Mouse (Mus musculus) embryonic facial prominence, embryonic 11.5 days (tissue): Measurements from ENCODE around the gene Plcxd3. TPM values are rescaled to one million over a fixed set of nuclear protein-coding genes. Genes with fewer than 3 reads are reported as not detected.

Experiments
- ATAC-seq: fragments of 200-750 bp; cut with Nextera tagmentation; replicated peaks from 2 replicates; pipeline ENCODE4 v1.8.0; 2017; ENCODE audit warnings: low read depth; ENCODE audit not compliant: insufficient number of reproducible peaks, low FRiP score, low TSS enrichment
- DNase-seq: peaks from one replicate; pipeline ENCODE4 v3.0.0-alpha.2; 2015; ENCODE audit warnings: low spot score
- H3K27ac ChIP-seq: fragments of 300-500 bp; sonication (generic); replicated peaks from 2 replicates; pipeline ENCODE4 v1.5.1; 2014; ENCODE audit warnings: mild to moderate bottlenecking, low read depth, low read length, control low read depth
- H3K27me3 ChIP-seq: fragments of 300-500 bp; sonication (generic); 2 replicates; pipeline ENCODE4 v1.6.1; 2014; ENCODE audit warnings: mild to moderate bottlenecking, low read length, moderate library complexity, mixed read lengths; ENCODE audit not compliant: control insufficient read depth, insufficient read depth
- H3K36me3 ChIP-seq: fragments of 300-500 bp; sonication (generic); replicated peaks from 2 replicates; pipeline ENCODE4 v1.6.1; 2014; ENCODE audit warnings: low read depth, mild to moderate bottlenecking, low read length, moderate library complexity, mixed read lengths; ENCODE audit not compliant: control insufficient read depth, insufficient read depth
- H3K4me1 ChIP-seq: fragments of 300-500 bp; sonication (generic); 2 replicates; pipeline ENCODE4 v1.6.1; 2014; ENCODE audit warnings: low read length, mixed read lengths; ENCODE audit not compliant: control insufficient read depth, insufficient read depth
- H3K4me2 ChIP-seq: fragments of 300-500 bp; sonication (generic); 2 replicates; pipeline ENCODE4 v1.6.1; 2014; ENCODE audit warnings: low read depth, mild to moderate bottlenecking, control low read depth, low read length, moderate library complexity
- H3K4me3 ChIP-seq: fragments of 300-500 bp; sonication (generic); 2 replicates; pipeline ENCODE4 v1.5.1; 2014; ENCODE audit warnings: low read depth, low read length, control low read depth
- H3K9ac ChIP-seq: fragments of 300-500 bp; sonication (generic); replicated peaks from 2 replicates; pipeline ENCODE4 v1.6.1; 2014; ENCODE audit warnings: mild to moderate bottlenecking, control low read depth, low read length
- H3K9me3 ChIP-seq: fragments of 300-500 bp; sonication (generic); replicated peaks from 2 replicates; pipeline ENCODE4 v1.6.1; 2016; ENCODE audit warnings: mild to moderate bottlenecking, low read length, inconsistent platforms, mixed read lengths; ENCODE audit not compliant: control insufficient read depth
- WGBS: fragments of 180-500 bp; shearing (Covaris S2); extraction: QIAGEN DNeasy Blood & Tissue Kit; methylation state at CpG from one replicate; pipeline ENCODE4 v1.1.7; 2014; 5-methylcytosine and 5-hydroxymethylcytosine counted together
- polyA plus RNA-seq: library from polyadenylated mRNA; unstranded; fragments of >200 nt; fragmentation: Nextera tagmentation; extraction: Ambion mirVana; gene quantifications from 2 replicates; pipeline ENCODE4 v1.2.1, GENCODE M21; 2014

Plcxd3 gene
- polyA plus RNA-seq, 1 experiment from 2014 or later: 3.6 TPM

- no peaks in the 10 kb centered on the region for H3K9me3 ChIP-seq
- H3K36me3 ChIP-seq: no peaks in the 10 kb centered on the region
- ATAC-seq (no peak), DNase-seq (no peak)
- no peaks in the 10 kb centered on the region for H3K27me3 ChIP-seq
- no peak overlapping the region for H3K4me2 ChIP-seq
- H3K4me1 ChIP-seq: no peaks in the 10 kb centered on the region
- H3K4me3 ChIP-seq: no peak overlapping the region
- H3K27ac ChIP-seq: no peak overlapping the region
- no peak overlapping the region for H3K9ac ChIP-seq
- 76% methylated on average over 2 of the region's 2 CpGs for WGBS
Measured at GRCm38 (mm10) chr15:4496984-4497383, 121.7 kb downstream of the Plcxd3 start.

GRCm38 (mm10) chr15:4498036-4498435 is 122.7 kb downstream of the Plcxd3 start:
- Histone ChIP-seq H3K4me2 (no peak overlapping the region), H3K9me3 (no peaks in the 10 kb centered on the region), H3K27me3 (no peaks in the 10 kb centered on the region), H3K36me3 (no peaks in the 10 kb centered on the region), H3K9ac (no peak overlapping the region), H3K27ac (no peak overlapping the region), H3K4me1 (no peaks in the 10 kb centered on the region), H3K4me3 (no peak overlapping the region)
- DNase-seq (no peak), ATAC-seq (no peak)
- WGBS: 87% methylated on average over 3 of the region's 3 CpGs

GRCm38 (mm10) chr15:4503366-4503765 is 128.1 kb downstream of the Plcxd3 start:
- WGBS: 89% methylated on average over 3 of the region's 3 CpGs

GRCm38 (mm10) chr15:4503826-4504225 is 128.5 kb downstream of the Plcxd3 start:
- Histone ChIP-seq H3K27ac (no peak overlapping the region), H3K9me3 (no peaks in the 10 kb centered on the region), H3K27me3 (no peaks in the 10 kb centered on the region), H3K4me1 (no peaks in the 10 kb centered on the region), H3K4me2 (no peak overlapping the region), H3K4me3 (no peak overlapping the region), H3K9ac (no peak overlapping the region), H3K36me3 (no peaks in the 10 kb centered on the region)
- no peak for DNase-seq
- no peak for ATAC-seq
- 79% methylated on average over 4 of the region's 4 CpGs for WGBS

More at GRCm38 (mm10) chr15:4503366-4503765, 128.1 kb downstream of the Plcxd3 start:
- no peak overlapping the region for H3K4me3 ChIP-seq
- H3K27ac ChIP-seq: no peak overlapping the region
- H3K9me3 ChIP-seq: no peaks in the 10 kb centered on the region
- H3K27me3 ChIP-seq: no peaks in the 10 kb centered on the region
- no peak overlapping the region for H3K9ac ChIP-seq
- DNase-seq (no peak), ATAC-seq (no peak)
- no peaks in the 10 kb centered on the region for H3K4me1 ChIP-seq
- H3K4me2 ChIP-seq: no peak overlapping the region
- no peaks in the 10 kb centered on the region for H3K36me3 ChIP-seq

GRCm38 (mm10) chr15:4514724-4515123 is 139.4 kb downstream of the Plcxd3 start:
- no peak overlapping the region for H3K4me3 ChIP-seq
- ATAC-seq (no peak), DNase-seq (no peak)
- H3K27me3 ChIP-seq: no peaks in the 10 kb centered on the region
- no peak overlapping the region for H3K9ac ChIP-seq
- 73% methylated on average over 1 of the region's 1 CpGs for WGBS
- no peak overlapping the region for H3K4me2 ChIP-seq
- no peaks in the 10 kb centered on the region for H3K36me3 ChIP-seq
- H3K4me1 ChIP-seq: no peaks in the 10 kb centered on the region
- H3K9me3 ChIP-seq: no peaks in the 10 kb centered on the region
- no peak overlapping the region for H3K27ac ChIP-seq

GRCm38 (mm10) chr15:4524598-4524997 is 149.3 kb downstream of the Plcxd3 start:
- H3K27me3 ChIP-seq: no peaks in the 10 kb centered on the region
- no peaks in the 10 kb centered on the region for H3K9me3 ChIP-seq
- H3K36me3 ChIP-seq: no peaks in the 10 kb centered on the region
- no peak overlapping the region for H3K9ac ChIP-seq
- 77% methylated on average over 3 of the region's 3 CpGs for WGBS
- DNase-seq (no peak), ATAC-seq (no peak)
- H3K27ac ChIP-seq: no peak overlapping the region
- no peaks in the 10 kb centered on the region for H3K4me1 ChIP-seq
- no peak overlapping the region for H3K4me2 ChIP-seq
- no peak overlapping the region for H3K4me3 ChIP-seq

GRCm38 (mm10) chr15:4533700-4534099 is 158.4 kb downstream of the Plcxd3 start:
- Histone ChIP-seq H3K36me3 (no peaks in the 10 kb centered on the region), H3K4me3 (no peak overlapping the region), H3K4me2 (no peak overlapping the region), H3K27me3 (no peaks in the 10 kb centered on the region), H3K27ac (no peak overlapping the region), H3K9me3 (no peaks in the 10 kb centered on the region), H3K9ac (no peak overlapping the region), H3K4me1 (no peaks in the 10 kb centered on the region)
- ATAC-seq (no peak), DNase-seq (no peak)
- WGBS: 93% methylated on average over 2 of the region's 2 CpGs

GRCm38 (mm10) chr15:4559121-4559520 is 183.8 kb downstream of the Plcxd3 start:
- no peaks in the 10 kb centered on the region for H3K4me1 ChIP-seq
- 63% methylated on average over 5 of the region's 5 CpGs for WGBS

More at GRCm38 (mm10) chr15:4559121-4559520, 183.8 kb downstream of the Plcxd3 start:
- Histone ChIP-seq H3K27me3 (no peaks in the 10 kb centered on the region), H3K4me3 (no peak overlapping the region), H3K4me2 (no peak overlapping the region), H3K9me3 (no peaks in the 10 kb centered on the region), H3K9ac (no peak overlapping the region), H3K36me3 (no peaks in the 10 kb centered on the region), H3K27ac (no peak overlapping the region)
- ATAC-seq: no peak
- DNase-seq: no peak
